Comparison of ENCODE assay signal across 11 mouse cellular contexts in the genomic region with DNA sequence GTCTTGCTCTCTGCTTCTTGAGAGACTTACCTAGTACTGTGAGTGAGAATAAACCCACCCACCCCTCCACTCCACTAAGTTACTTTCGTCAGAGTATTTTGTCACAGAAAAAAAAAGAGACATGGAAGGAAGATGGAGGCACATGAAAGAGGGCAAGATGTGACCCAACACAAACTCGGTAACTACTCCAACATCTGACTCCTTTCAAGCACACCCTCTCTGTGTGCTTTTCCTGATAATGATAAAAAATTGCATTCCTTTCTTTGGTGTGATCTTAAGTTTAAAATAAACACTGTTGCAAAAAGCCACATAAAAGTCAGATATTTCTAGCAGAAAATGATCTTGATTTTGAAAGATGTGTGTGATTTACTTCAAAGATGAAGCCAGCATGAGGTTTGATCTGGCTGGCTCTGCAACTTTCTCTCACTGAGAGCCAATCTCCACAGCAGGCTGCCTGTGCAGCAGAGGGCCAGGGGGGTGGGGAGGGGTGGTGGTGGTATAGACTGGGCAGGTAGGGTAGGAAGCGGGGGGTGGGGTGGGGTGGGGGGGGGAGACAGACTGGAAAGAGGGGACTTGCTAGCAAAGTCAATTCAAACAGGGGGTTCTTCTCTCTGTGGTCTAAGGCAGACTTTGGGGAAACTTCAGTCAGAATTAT. TPM values are rescaled to one million over a fixed set of nuclear protein-coding genes. Genes with fewer than 3 reads are reported as not detected.
A peak's percentile ranks its signal among the peaks of the same experiment; 100 is the strongest.
DNase-seq lines count a peak whose midpoint lies in the region; ATAC-seq and TF ChIP-seq lines count a peak whose summit lies in the region.
"Not testable (repeated sequence)": the region's sequence is repeated elsewhere in the genome, so short reads cannot be mapped to it uniquely, and the experiment has no call there.
"Had no signal": no experiment of that assay in that cellular context is flagged by ENCODE, and none has a peak within 500 bp of the region (broad histone marks: within the 10 kb centered on the region; RNA-seq: fewer than 3 reads in every experiment).

No protein-coding gene starts in this region.

- not testable (repeated sequence) for H3K4me1 ChIP-seq in lung, embryonic 14.5 days (ENCODE audit: insufficient read depth); lung, embryonic 15.5 days; lung, embryonic 16.5 days (replicated peaks; ENCODE audit: control insufficient read depth, insufficient read depth, low read length); lung, postnatal 0 days (ENCODE audit: insufficient read depth, low read depth, low read length)

- not testable (repeated sequence) for H3K27me3 ChIP-seq in lung, embryonic 14.5 days (ENCODE audit: insufficient read depth, low read length); lung, embryonic 15.5 days; lung, embryonic 16.5 days (ENCODE audit: control insufficient read depth, insufficient read depth, low read depth, low read length); lung, postnatal 0 days (replicated peaks; ENCODE audit: insufficient read depth, low read length)

- not testable (repeated sequence) for H3K4me3 ChIP-seq in lung, embryonic 14.5 days (ENCODE audit: low read depth, low read length); lung, embryonic 15.5 days; lung, embryonic 16.5 days (ENCODE audit: low read length); lung, postnatal 0 days (ENCODE audit: low read depth, low read length)

- not testable (repeated sequence) for H3K27ac ChIP-seq in lung, embryonic 14.5 days (ENCODE audit: low read depth); lung, embryonic 15.5 days; lung, embryonic 16.5 days (ENCODE audit: low read length); lung, postnatal 0 days (ENCODE audit: low read length)

- H3K9me3 ChIP-seq in lung, embryonic 14.5 days (ENCODE audit: low read depth, low read length), result peaks cover 17% of the 10 kb centered on the region
- peaks cover 21% of the 10 kb centered on the region; the same call in 1 of the 2 replicates for H3K9me3 ChIP-seq in lung, embryonic 15.5 days
- H3K9me3 ChIP-seq in lung, embryonic 16.5 days (ENCODE audit: control insufficient read depth, low read length), result peaks cover 32% of the 10 kb centered on the region
- H3K9me3 ChIP-seq in lung, postnatal 0 days (ENCODE audit: low read length), result peaks cover 10% of the 10 kb centered on the region

- not testable (repeated sequence) for TF ChIP-seq CTCF in lung, embryonic 14.5 days (IDR thresholded peaks at IDR 0.05; ENCODE audit: low read depth); lung, postnatal 0 days (IDR thresholded peaks at IDR 0.05)

- 59% methylated on average over 2 of the region's 3 CpGs for WGBS in lung, embryonic 14.5 days
- WGBS in lung, embryonic 15.5 days, result 84% methylated on average over 2 of the region's 3 CpGs
- WGBS in lung, embryonic 16.5 days, result 67% methylated on average over 2 of the region's 3 CpGs
- 76% methylated on average over 2 of the region's 3 CpGs for WGBS in lung, postnatal 0 days

- H3K9ac ChIP-seq in lung, embryonic 14.5 days; lung, embryonic 15.5 days; lung, embryonic 16.5 days (ENCODE audit: low read length); lung, postnatal 0 days (replicated peaks; ENCODE audit: low read depth): not testable (repeated sequence)

- H3K36me3 ChIP-seq in lung, embryonic 14.5 days (ENCODE audit: insufficient read depth); lung, embryonic 15.5 days; lung, embryonic 16.5 days (ENCODE audit: control insufficient read depth, insufficient read depth, low read length); lung, postnatal 0 days (ENCODE audit: insufficient read depth, low read length): not testable (repeated sequence)

- peak; percentile 64 for ATAC-seq in lung, embryonic 14.5 days (ENCODE audit: insufficient read depth)
- peak; percentile 29; the same call in 1 of the 2 replicates for ATAC-seq in lung, embryonic 15.5 days (ENCODE audit: borderline replicate concordance, extremely low read depth, low FRiP score, low TSS enrichment)
- ATAC-seq in lung, embryonic 16.5 days (ENCODE audit: low read depth), result peak; percentile 70
- peak; percentile 51 for ATAC-seq in lung, postnatal 0 days

- H3K4me2 ChIP-seq in lung, embryonic 14.5 days; lung, embryonic 15.5 days; lung, embryonic 16.5 days (ENCODE audit: low read depth, low read length); lung, postnatal 0 days (replicated peaks; ENCODE audit: low read depth, low read length): not testable (repeated sequence)

- not testable (repeated sequence) for TF ChIP-seq EP300 in lung, postnatal 0 days (IDR thresholded peaks at IDR 0.05)

- DNase-seq in lung, embryonic 14.5 days; lung, postnatal 0 days (ENCODE audit: low spot score): not testable (repeated sequence)

RNA-seq across cellular contexts. Expression of a gene that starts 18.4 kb away (rescaled TPM):
- polyA plus RNA-seq in lung, embryonic 14.5 days (2014; fragmentation: Nextera tagmentation; extraction: Ambion mirVana), result not detected in 2 replicates
- not detected in 2 replicates for polyA plus RNA-seq in lung, embryonic 15.5 days (2015; fragmentation: Nextera tagmentation; extraction: Ambion mirVana)
- polyA plus RNA-seq in lung, embryonic 16.5 days (2015; fragmentation: Nextera tagmentation; extraction: Ambion mirVana), result not detected in 2 replicates
- not detected in 2 replicates for polyA plus RNA-seq in lung, postnatal 0 days (2015; fragmentation: Nextera tagmentation; extraction: Ambion mirVana)
- polyA plus RNA-seq: activated CD4-positive, CD25-positive, alpha-beta regulatory T cell, adult 4 months; adrenal gland, adult 2 months; brain, embryonic 14.5 days; C2C12; CD4-positive, CD25-positive, alpha-beta regulatory T cell, adult 4 months; G1E; Patski had no signal

RNA-seq across cellular contexts. Expression of a gene that starts 27.5 kb away (rescaled TPM):
- polyA plus RNA-seq in lung, embryonic 14.5 days (2014; fragmentation: Nextera tagmentation; extraction: Ambion mirVana), result not detected in 2 replicates
- polyA plus RNA-seq in lung, embryonic 15.5 days (2015; fragmentation: Nextera tagmentation; extraction: Ambion mirVana), result not detected in 2 replicates
- not detected in 2 replicates for polyA plus RNA-seq in lung, embryonic 16.5 days (2015; fragmentation: Nextera tagmentation; extraction: Ambion mirVana)
- polyA plus RNA-seq in lung, postnatal 0 days (2015; fragmentation: Nextera tagmentation; extraction: Ambion mirVana), result not detected in 2 replicates
- polyA plus RNA-seq: adrenal gland, adult 2 months; brain, embryonic 14.5 days; C2C12; CD4-positive, CD25-positive, alpha-beta regulatory T cell, adult 4 months; G1E; Patski had no signal
